Mouse (Mus musculus) bone marrow, adult 2 months (tissue): ENCODE measurements around the gene Mlh1. TPM values are rescaled to one million over a fixed set of nuclear protein-coding genes. Genes with fewer than 3 reads are reported as not detected.

Experiments used
- H3K27ac ChIP-seq: fragments of 200-500 bp; 2 replicates; pipeline ENCODE4 v1.5.1; 2012; ENCODE audit warnings: low read depth, mild to moderate bottlenecking, control low read depth, inconsistent platforms, low read length; ENCODE audit not compliant: control insufficient read depth, poor library complexity, insufficient read depth
- H3K4me1 ChIP-seq: fragments of 200-500 bp; 2 replicates; pipeline ENCODE4 v1.6.1; 2011; ENCODE audit warnings: low read length; ENCODE audit not compliant: control insufficient read depth, insufficient read depth
- H3K4me3 ChIP-seq: fragments of 200-500 bp; replicated peaks from 2 replicates; pipeline ENCODE3; 2011; ENCODE audit warnings: mild to moderate bottlenecking, low read depth, low read length, control low read depth; ENCODE audit not compliant: control insufficient read depth
- CTCF ChIP-seq: fragments of 200-500 bp; IDR thresholded peaks from 2 replicates; pipeline ENCODE4 v1.5.1; 2011; ENCODE audit warnings: low read length, control low read depth; ENCODE audit not compliant: control insufficient read depth, insufficient read depth
- POLR2A ChIP-seq: fragments of 200-500 bp; IDR thresholded peaks from 2 replicates; pipeline ENCODE4 v1.6.1; 2011; ENCODE audit warnings: low read depth, mild to moderate bottlenecking, control low read depth, low read length, borderline replicate concordance; ENCODE audit not compliant: control insufficient read depth
- WGBS: fragments of 180-500 bp; shearing (Covaris S2); methylation state at CpG from one replicate; pipeline ENCODE4 v1.1.7; 2018; 5-methylcytosine and 5-hydroxymethylcytosine counted together
- polyA plus RNA-seq: library from polyadenylated mRNA; stranded (reverse); fragments of >200 nt; gene quantifications from 2 replicates; pipeline ENCODE4 v1.2.4, GENCODE M21; 2011; ENCODE audit warnings: low replicate concordance; ENCODE audit not compliant: missing spikeins, insufficient read depth, insufficient read length

The Mlh1 gene
- polyA plus RNA-seq: 23.3 and 34.8 TPM in 2 replicates

GRCm38 (mm10) chr9:111271434-111272160 lies at the start of gene Mlh1, which contains the start of gene Epm2aip1:
TSS of gene Mlh1 (minus strand) at chr9:111271791.
TSS of gene Epm2aip1 (plus strand) at chr9:111271929.
- under 1% methylated on average over 64 of the region's 64 CpGs for WGBS
- Histone ChIP-seq H3K4me1 (no peaks in the 10 kb centered on the region; the same call in 1 of the 2 replicates), H3K4me3 (peak within 1 kb of the TSS; percentile 92), H3K27ac (peak within 1 kb of the TSS; percentile 93)
- no peak for TF ChIP-seq CTCF
- peak; percentile 94 for TF ChIP-seq POLR2A

- H3K27ac ChIP-seq: no peak overlapping the region
- no peaks in the 10 kb centered on the region for H3K4me1 ChIP-seq
- 59% methylated on average over 4 of the region's 4 CpGs for WGBS
- TF ChIP-seq POLR2A (no peak), CTCF (no peak)
- no peak overlapping the region for H3K4me3 ChIP-seq
Observed at GRCm38 (mm10) chr9:111320912-111321311, 49.3 kb upstream of the Mlh1 start.

GRCm38 (mm10) chr9:111314219-111314618 lies 42.6 kb upstream of the Mlh1 start:
- no peaks in the 10 kb centered on the region for H3K4me1 ChIP-seq
- no peak overlapping the region for H3K4me3 ChIP-seq
- H3K27ac ChIP-seq: no peak overlapping the region
- 31% methylated on average over 5 of the region's 5 CpGs for WGBS
- TF ChIP-seq CTCF: peak; percentile 59
- no peak for TF ChIP-seq POLR2A

GRCm38 (mm10) chr9:111313793-111314192 lies 42.2 kb upstream of the Mlh1 start:
- H3K4me3 ChIP-seq: no peak overlapping the region
- TF ChIP-seq CTCF (no peak), POLR2A (no peak)
- WGBS: 22% methylated on average over 5 of the region's 5 CpGs
- no peak overlapping the region for H3K27ac ChIP-seq
- H3K4me1 ChIP-seq: no peaks in the 10 kb centered on the region

- no peak for TF ChIP-seq CTCF
- TF ChIP-seq POLR2A: no peak
- H3K4me1 ChIP-seq: no peaks in the 10 kb centered on the region
- WGBS: 5% methylated on average over 6 of the region's 6 CpGs
- H3K27ac ChIP-seq: no peak overlapping the region
- H3K4me3 ChIP-seq: no peak overlapping the region
Observed at GRCm38 (mm10) chr9:111313299-111313698, 41.7 kb upstream of the Mlh1 start.

GRCm38 (mm10) chr9:111312442-111313141 lies 41.0 kb upstream of the Mlh1 start:
- TF ChIP-seq POLR2A (no peak), CTCF (no peak)
- H3K27ac ChIP-seq: no peak overlapping the region
- H3K4me1 ChIP-seq: no peaks in the 10 kb centered on the region
- no peak overlapping the region for H3K4me3 ChIP-seq
- WGBS: 2% methylated on average over 55 of the region's 59 CpGs

GRCm38 (mm10) chr9:111311843-111312441 lies 40.4 kb upstream of the Mlh1 start:
- Histone ChIP-seq H3K4me3 (no peak overlapping the region), H3K4me1 (no peaks in the 10 kb centered on the region), H3K27ac (no peak overlapping the region; the same call in 1 of the 2 replicates)
- TF ChIP-seq CTCF (no peak), POLR2A (no peak)
- 4% methylated on average over 76 of the region's 98 CpGs for WGBS
